Mouse (Mus musculus) stomach, postnatal 0 days (tissue): ENCODE measurements at regions not wholly inside any gene's neighbourhood (a gene's known extent, or its start where the extent isn't known, plus 50 kb on each side); places are given as distances from the start of the nearest gene placed in this dataset.

Experiments
- CTCF ChIP-seq: IDR thresholded peaks from 2 replicates; pipeline ENCODE4 v1.5.1; 2016; ENCODE audit warnings: antibody characterized with exemption, low read depth, mild to moderate bottlenecking, moderate library complexity
- EP300 ChIP-seq: optimal IDR thresholded peaks from 2 replicates; pipeline ENCODE3; 2016; ENCODE audit warnings: antibody characterized with exemption

DNA sequence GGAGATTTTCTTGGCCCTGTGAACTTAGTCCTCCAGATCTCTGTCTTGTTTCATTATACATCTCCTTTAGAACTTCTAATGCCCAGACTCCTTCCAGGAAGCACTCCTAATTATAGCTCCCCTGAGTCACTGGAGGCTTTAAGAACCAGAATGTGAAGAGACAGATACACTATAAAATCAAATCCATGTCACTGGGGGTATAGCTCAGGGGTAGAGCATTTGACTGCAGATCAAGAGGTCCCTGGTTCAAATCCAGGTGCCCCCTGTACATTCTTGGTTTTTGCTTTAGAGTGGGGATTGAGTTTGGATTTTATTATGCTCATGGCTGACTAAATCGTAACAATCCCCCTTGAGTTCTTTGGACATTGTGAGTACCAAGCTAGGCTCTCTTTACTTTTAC, 62.4 kb upstream of the Acpp start:
- no peak for TF ChIP-seq CTCF
- TF ChIP-seq EP300, result no peak
